Mouse (Mus musculus) kidney, postnatal 14 days (tissue): ENCODE measurements at regions not wholly inside any gene's neighbourhood (a gene's known extent, or its start where the extent isn't known, plus 50 kb on each side); places are given as distances from the start of the nearest gene placed in this dataset.
A peak's percentile ranks its signal among the peaks of the same experiment; 100 is the strongest.

Source experiments
- DNase-seq: peaks from one replicate; pipeline ENCODE4 v3.0.0; 2022; ENCODE audit warnings: mixed read lengths

DNA sequence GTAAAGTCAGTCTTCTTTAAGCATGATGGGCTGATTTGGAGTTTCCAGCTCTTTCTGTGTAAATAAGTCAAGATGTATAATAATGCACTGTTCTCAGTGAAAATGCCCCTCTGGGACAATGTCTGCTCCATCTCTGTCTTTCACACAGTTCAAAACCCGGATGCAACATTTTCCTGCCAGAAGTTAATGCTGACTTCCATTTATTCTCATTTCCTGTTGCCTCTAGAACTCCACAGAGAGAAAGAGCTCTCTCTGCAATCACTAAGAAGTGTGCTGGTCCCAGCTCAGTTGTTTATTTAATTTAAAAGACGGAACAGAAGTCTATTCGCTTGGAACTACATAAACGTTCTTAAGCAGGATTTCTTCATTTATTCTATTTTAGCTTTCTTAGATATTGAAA lies 92.0 kb upstream of the Hpgd start:
- DNase-seq = no peak

GRCm38 (mm10) chr8:56211922-56212635 lies 82.3 kb upstream of the Hpgd start:
- no peak for DNase-seq

DNA sequence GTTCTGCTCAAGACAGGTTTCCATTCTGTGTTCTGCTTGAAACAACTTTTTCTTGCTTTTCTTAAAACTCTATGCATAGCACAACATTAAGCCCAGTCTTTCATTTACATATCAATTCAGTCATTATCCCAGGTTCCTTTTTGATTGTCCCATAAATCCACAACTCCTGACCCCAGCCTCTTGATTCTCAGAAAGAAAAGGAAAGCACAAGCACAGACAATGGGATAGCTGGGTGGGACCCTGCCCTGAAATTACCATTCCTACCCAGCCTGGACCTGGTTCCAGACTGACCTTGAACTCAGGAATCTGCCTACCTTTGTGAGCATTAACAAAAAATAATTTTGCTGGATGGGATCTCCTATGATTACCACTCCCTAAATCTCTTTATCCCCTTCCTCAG lies 75.5 kb upstream of the Hpgd start:
- DNase-seq = no peak

- DNase-seq = peak; percentile 9
Measured at GRCm38 (mm10) chr8:56219391-56219790, 75.0 kb upstream of the Hpgd start.

- DNase-seq = peak; percentile 6
Measured at GRCm38 (mm10) chr8:56223010-56223409, 71.4 kb upstream of the Hpgd start.

DNA sequence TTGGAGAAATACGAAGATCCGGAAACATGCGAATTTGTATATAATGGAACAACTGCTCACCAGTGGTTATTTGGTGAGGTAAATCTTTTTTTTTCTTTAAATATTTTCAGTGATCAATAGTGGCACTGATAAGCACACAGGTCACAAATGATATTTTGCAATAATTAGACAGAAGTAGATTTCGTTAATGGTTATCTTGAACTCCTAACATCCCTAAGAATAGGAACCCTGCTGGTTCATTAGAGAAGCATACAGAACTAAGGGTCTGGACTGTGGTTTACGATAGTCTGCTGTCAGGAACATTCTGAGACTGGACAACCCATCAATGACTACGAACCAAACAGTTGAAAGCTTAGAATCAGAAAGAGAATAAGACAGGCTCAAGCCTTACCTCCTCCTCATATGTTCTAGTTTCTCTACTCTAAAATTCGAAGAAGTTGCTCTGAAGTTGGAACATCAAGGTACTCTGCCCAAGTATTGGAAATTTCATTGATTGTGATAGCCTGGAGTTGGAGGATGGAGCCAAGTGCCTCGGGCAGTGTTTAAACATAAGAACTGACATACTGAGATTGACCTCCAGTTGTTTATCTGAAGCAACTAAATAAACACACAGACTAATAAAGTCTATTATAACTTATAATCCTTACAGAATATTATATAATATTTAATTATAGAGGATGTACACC lies 63.6 kb upstream of the Hpgd start:
- DNase-seq = no peak

GRCm38 (mm10) chr8:56231930-56232329 lies 62.5 kb upstream of the Hpgd start:
- DNase-seq = peak; percentile 56

- DNase-seq = peak; percentile 43
Measured at GRCm38 (mm10) chr8:56232552-56232951, 61.8 kb upstream of the Hpgd start.

GRCm38 (mm10) chr8:56233816-56234215 lies 60.6 kb upstream of the Hpgd start:
- no peak for DNase-seq

DNA sequence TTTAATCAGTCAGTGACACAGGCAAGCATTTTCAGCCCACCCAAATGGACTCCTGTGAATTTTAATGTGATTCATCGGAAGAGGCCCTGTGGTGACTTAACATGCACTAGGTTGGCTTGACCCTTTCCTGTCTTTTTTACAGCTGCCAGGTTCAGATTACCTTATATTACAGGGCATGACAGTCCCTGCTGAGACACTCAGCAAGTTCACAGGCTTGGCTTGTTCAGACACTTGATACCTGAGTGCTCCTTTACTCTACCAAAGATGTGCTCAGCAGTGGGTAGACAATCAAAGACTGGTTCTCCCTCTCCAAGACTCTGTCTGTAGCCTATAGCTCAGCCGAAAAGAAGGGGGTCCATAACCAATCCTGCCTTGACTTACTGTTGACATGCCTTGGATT lies 60.1 kb upstream of the Hpgd start:
- no peak for DNase-seq

DNA sequence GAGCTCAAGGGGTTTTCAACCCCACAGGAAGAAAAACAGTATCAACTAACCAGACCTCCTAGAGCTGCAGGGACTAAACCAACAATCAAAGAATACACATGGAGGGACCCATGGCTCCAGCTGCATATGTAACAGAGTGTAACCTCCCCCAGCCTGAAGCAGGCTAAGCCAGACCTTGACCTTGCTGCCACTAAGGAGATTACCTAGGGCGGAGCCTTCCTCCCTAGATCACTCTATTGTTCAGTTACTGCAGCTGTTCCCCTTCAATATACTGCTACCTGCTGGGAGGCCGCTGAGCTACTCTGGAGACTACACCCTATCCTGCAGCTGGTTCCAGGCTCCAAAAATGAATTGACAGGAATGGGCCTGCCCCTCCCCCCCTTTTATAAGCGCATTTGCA lies 51.1 kb upstream of the Hpgd start:
- no peak for DNase-seq
